Mouse (Mus musculus): ENCODE data around the gene Psors1c2.

GRCm38 (mm10) chr17:35557351-35557750, 24.4 kb downstream of the Psors1c2 start:
- TF ChIP-seq CTCF (IDR thresholded peaks at IDR 0.05; ENCODE audit: low read depth, low read length) (no peak), POLR2A (IDR thresholded peaks at IDR 0.05; ENCODE audit: insufficient read depth, low read length) (no peak)
